Mouse (Mus musculus): ENCODE measurements at regions not wholly inside any gene's neighbourhood (a gene's known extent, or its start where the extent isn't known, plus 50 kb on each side); places are given as distances from the start of the nearest gene placed in this dataset.

GRCm38 (mm10) chr17:78023507-78024355 lies 176.3 kb upstream of the Crim1 start:
- DNase-seq = peak; percentile 8

DNA sequence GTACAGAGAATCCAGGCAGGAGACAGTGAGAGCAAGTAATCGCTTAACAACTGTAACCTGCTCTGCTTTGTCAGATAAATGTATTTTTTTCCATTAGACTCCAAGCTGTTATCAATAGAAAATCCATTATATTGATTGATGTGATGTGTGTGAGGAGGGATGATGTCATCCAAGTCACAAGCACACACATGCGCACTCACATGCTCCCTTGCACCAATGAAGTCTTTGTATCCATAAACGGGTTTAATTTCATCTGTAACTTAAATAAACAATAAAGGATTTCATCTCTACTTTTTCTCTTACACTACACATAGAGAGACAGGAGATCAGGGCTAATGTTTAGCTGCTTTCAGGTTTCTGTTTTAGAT lies 175.7 kb upstream of the Crim1 start:
- no peak for DNase-seq

DNA sequence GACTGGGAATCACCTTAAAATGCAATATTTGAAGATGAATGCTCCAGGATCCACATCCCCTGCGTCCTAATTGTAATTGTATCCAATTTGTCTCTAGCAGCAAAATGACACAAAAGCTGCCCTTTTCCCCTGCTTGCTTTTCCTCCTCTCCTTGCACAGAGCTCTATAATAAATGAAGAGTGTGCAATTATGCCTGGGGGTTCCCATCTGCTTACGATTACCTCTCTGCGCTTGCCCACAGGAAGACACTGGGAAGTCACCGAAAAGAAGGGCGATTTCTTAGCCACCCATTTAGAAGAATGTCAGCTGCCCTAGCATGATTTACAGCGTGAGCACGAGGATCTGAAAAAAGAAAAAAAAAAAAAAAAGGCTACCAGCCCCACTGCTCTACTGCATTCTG lies 174.8 kb upstream of the Crim1 start:
- no peak for DNase-seq

DNA sequence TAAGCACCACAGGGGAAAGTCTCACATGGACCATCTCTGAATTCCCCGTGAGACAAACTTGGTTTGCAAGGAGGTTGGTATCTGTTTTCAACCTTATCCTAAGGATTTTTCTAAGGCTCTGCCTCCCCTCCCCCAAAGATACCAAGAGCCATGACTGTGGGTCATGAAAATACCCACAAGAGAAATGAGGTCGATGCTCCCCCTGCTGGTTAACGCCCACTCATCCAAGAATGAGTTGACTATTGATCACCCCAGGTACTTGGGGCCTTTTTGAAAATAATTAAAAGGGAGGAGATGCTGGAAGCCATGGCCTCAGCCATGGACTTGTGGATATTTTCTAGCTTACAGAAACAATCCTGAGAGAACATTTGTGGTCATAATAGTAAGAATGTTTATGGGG lies 164.4 kb upstream of the Crim1 start:
- peak; percentile 8 for DNase-seq

GRCm38 (mm10) chr17:78040338-78040737 lies 159.7 kb upstream of the Crim1 start:
- no peak for DNase-seq

DNA sequence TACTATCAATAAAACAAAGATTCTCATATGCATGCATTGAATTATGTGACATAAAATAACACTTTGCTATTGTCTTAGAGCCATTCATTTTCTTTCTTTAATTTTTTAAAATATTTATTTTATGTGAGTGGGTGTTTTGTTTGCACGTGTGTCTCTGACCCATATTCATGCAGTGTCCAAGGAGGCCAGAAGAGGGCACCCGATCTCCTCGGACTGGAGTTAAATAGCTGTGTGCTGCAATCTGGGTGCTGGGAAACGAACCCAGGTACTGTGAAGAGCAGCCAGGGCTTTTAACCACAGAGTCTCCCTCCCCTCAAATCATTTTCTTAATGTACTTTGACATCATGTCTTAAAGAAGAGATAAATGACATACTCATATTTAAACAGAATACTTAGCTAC lies 158.8 kb upstream of the Crim1 start:
- no peak for DNase-seq

DNA sequence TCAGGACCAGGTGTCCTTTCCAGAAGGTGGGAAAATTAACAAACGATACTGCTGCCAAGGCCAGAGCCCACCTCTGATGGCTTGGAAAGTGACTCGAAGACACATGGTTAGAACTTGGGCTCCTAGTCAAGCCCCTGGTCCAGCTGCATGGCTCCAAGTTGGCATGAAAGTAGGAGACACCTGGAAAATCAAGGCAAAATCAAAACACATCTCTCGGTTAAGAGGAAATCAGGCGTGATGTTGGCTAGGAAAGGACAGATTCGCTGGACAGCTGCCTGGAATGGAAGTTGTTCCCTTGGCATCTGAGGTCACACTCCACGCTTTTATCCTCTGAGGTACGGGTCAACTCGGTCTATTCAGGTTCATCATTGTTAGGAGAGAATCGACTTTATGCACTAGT lies 150.3 kb upstream of the Crim1 start:
- DNase-seq = no peak

GRCm38 (mm10) chr17:78050203-78050602 lies 149.8 kb upstream of the Crim1 start:
- DNase-seq = no peak

DNA sequence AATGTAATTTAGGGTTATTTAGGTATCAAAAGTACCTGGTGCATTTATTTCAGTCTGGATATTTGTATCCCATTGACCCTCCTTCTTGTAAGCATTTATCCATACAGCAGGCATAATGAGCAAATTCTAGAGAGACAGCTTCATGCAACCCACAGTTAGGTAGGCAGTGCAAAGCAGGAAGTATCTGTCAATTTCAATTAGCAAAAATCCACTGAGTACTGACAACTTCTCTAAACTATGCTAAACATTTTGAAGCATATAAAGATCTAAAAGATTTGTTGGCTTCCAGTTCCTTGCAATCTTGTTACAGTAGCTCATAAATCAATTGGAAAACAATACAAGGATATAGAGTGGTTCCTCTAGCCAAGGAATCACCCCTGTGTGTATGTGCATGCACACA lies 124.2 kb upstream of the Crim1 start:
- no peak for DNase-seq

DNA sequence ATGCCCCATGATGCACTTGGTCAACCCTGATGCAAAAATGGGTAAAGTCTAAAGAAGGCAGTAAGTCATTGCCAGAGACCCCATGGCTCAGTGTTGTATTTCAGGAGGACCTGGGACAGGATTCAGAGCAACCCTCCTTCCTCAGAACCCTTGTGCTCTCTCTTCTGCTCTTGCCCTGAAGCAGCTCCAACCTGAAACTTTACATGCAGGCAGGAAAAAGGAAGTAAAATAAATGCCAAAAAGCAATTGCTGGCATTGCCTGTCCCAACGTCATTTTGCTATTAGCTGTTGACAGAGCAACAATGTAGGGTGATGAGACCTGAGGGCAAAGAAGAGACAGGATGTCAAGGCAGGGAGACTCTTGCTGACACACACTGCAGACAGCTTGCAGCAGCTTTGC lies 121.7 kb upstream of the Crim1 start:
- DNase-seq = no peak

- no peak for DNase-seq
Observed at GRCm38 (mm10) chr17:78084419-78084818, 115.6 kb upstream of the Crim1 start.

GRCm38 (mm10) chr17:78086963-78087362 lies 113.1 kb upstream of the Crim1 start:
- no peak for DNase-seq

DNA sequence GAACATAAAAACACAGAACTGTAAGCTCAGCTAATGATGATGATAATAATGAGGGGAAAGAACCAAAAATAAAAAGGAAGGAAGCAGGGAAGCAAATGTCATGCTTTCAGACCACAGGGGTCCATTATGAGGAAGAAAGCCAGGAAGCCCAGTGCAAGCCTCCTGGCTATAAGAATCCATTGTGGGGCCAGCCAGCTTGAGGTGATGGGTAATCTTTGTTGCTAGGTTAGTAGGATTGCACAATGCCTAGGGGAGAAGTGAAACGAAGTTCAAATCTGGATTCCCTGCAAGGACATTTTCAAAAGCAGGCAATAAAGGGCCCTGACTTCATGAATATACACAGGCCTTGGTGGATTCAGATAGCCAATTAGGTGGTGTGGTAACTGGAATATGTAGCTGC lies 102.3 kb upstream of the Crim1 start:
- no peak for DNase-seq

DNA sequence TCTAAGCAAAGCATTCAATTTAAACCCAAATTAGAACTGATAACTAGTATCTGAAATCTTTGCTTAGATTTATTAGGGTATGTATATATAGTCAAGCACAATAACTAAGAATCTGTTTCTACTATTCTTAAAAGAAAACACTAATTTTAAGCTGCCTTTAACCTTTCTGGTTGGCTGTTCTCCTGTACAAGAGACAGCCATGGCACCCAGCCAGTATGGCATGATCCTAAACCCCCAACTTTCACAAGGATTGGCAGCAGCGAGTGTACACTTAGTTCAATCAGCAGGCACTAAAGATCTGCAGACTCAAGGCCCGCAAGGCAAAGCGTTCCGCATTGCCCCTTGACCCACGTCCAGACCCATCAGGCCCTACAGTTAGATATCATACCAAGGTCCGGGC lies 91.3 kb upstream of the Crim1 start:
- peak; percentile 6 for DNase-seq

GRCm38 (mm10) chr17:78109364-78110222 lies 90.5 kb upstream of the Crim1 start:
- no peak for DNase-seq

GRCm38 (mm10) chr17:78132116-78132515 lies 67.9 kb upstream of the Crim1 start:
- DNase-seq = no peak

DNA sequence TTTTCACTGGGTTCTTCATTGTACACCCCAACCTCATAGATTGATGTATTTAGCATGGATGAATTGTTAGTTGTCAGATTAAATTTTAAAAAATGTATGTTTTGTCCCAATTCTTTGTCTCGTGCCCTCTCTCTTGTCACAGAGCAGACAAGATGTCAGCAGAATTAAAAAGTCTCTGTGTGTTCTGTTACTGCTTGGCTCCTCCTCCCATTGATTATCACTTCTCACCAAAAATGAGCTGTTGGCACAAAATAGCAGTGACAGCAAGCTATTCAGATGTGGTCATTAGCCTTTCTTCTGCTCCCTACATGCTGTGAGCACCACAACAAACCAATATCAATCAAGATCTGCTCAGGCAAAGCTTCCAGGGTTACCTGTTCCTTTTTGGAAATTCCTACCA lies 62.1 kb upstream of the Crim1 start:
- no peak for DNase-seq

DNA sequence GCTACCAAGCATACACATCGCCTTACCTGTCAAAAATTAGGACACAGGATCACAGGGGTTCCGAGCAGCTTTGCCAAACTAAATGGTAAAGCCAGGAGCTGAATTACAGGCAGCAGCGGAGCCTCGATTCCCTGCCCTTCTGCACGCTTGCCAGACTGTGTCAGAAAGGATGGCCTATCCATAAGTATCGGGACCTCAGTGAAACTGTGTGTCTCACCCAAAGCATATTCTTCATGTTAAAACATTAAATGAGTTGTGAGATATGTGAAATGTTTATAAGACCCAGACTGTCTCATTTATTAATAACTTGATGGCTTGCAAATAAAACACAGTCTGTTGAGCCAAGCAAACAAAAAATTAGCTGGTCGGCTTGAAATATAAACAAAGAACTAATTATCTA lies 59.4 kb upstream of the Crim1 start:
- no peak for DNase-seq

GRCm38 (mm10) chr17:78141136-78141535 lies 58.9 kb upstream of the Crim1 start:
- DNase-seq = no peak

GRCm38 (mm10) chr17:78142431-78142830 lies 57.6 kb upstream of the Crim1 start:
- DNase-seq = no peak

DNA sequence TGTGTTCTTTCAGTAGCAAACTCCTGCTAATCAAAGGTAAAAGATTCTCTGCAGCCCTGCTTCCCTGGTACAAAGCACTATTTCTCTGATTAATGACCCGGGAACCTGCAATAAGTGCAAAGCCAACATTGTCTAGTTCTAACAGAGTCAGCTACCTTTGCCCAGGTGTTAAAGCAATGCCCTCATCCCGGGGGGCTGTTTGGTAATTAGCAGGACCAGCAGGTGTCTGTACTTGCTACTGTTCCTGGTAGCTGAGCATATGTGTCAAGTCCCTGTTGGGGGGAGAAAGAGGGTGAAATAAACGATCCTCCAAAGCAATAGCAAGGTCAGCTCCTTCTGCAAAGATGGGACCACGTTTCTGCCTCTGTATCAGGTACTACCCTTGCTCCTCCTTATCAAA lies 54.7 kb upstream of the Crim1 start:
- DNase-seq = no peak

All from kidney, postnatal 10 days (tissue).